Mouse (Mus musculus) liver, postnatal 0 days (tissue): ENCODE results near the gene A3galt2. TPM values are rescaled to one million over a fixed set of nuclear protein-coding genes. Genes with fewer than 3 reads are reported as not detected.

Source experiments
- ATAC-seq: fragments of 200-750 bp; cut with Nextera tagmentation; 2 replicates; pipeline ENCODE4 v1.8.0; 2017; ENCODE audit warnings: mild to moderate bottlenecking, moderate library complexity
- DNase-seq: peaks from one replicate; pipeline ENCODE4 v3.0.0-alpha.2; 2016
- H3K27ac ChIP-seq: fragments of 300-500 bp; sonication (generic); 2 replicates; pipeline ENCODE4 v1.5.1; 2014; ENCODE audit warnings: antibody characterized with exemption, moderate library complexity, mild to moderate bottlenecking, low read depth
- H3K27me3 ChIP-seq: fragments of 300-500 bp; sonication (generic); 2 replicates; pipeline ENCODE4 v1.6.1; 2014; ENCODE audit warnings: low read length, control low read depth, mixed read lengths; ENCODE audit not compliant: insufficient read depth
- H3K36me3 ChIP-seq: fragments of 300-500 bp; sonication (generic); replicated peaks from 2 replicates; pipeline ENCODE4 v1.6.1; 2014; ENCODE audit warnings: mild to moderate bottlenecking, control low read depth, low read length, moderate library complexity, mixed read lengths; ENCODE audit not compliant: insufficient read depth
- H3K4me1 ChIP-seq: fragments of 300-500 bp; sonication (generic); 2 replicates; pipeline ENCODE4 v1.6.1; 2014; ENCODE audit warnings: antibody characterized with exemption, mild to moderate bottlenecking, control low read depth; ENCODE audit not compliant: insufficient read depth
- H3K4me2 ChIP-seq: fragments of 300-500 bp; sonication (generic); 2 replicates; pipeline ENCODE4 v1.6.1; 2014; ENCODE audit warnings: low read depth, mild to moderate bottlenecking, low read length, moderate library complexity, mixed read lengths
- H3K4me3 ChIP-seq: fragments of 300-500 bp; sonication (generic); 2 replicates; pipeline ENCODE4 v1.5.1; 2014; ENCODE audit warnings: low read depth, low read length
- H3K9ac ChIP-seq: fragments of 300-500 bp; sonication (generic); replicated peaks from 2 replicates; pipeline ENCODE4 v1.6.1; 2014; ENCODE audit warnings: mild to moderate bottlenecking, moderate library complexity
- H3K9me3 ChIP-seq: fragments of 300-500 bp; sonication (generic); 2 replicates; pipeline ENCODE4 v1.6.1; 2016; ENCODE audit warnings: mild to moderate bottlenecking, control low read depth, low read length, mixed read lengths
- CTCF ChIP-seq: sonication (generic); IDR thresholded peaks from 2 replicates; pipeline ENCODE4 v1.5.1; 2016; ENCODE audit warnings: antibody characterized with exemption, low read depth
- EP300 ChIP-seq: IDR thresholded peaks from 2 replicates; pipeline ENCODE4 v1.6.1; 2016; ENCODE audit warnings: antibody characterized with exemption, low read depth, mild to moderate bottlenecking
- WGBS: fragments of 180-500 bp; shearing (Covaris S2); extraction: QIAGEN DNeasy Blood & Tissue Kit; methylation state at CpG from one replicate; pipeline ENCODE4 v1.1.7; 2014; ENCODE audit not compliant: insufficient replicate concordance; 5-methylcytosine and 5-hydroxymethylcytosine counted together
- polyA plus RNA-seq: library from polyadenylated mRNA; unstranded; fragments of >200 nt; fragmentation: Nextera tagmentation; extraction: Ambion mirVana; gene quantifications from 2 replicates; pipeline ENCODE4 v1.2.1, GENCODE M21; 2015

The A3galt2 gene
- polyA plus RNA-seq, 1 experiment from 2014 or later, result not detected

DNA sequence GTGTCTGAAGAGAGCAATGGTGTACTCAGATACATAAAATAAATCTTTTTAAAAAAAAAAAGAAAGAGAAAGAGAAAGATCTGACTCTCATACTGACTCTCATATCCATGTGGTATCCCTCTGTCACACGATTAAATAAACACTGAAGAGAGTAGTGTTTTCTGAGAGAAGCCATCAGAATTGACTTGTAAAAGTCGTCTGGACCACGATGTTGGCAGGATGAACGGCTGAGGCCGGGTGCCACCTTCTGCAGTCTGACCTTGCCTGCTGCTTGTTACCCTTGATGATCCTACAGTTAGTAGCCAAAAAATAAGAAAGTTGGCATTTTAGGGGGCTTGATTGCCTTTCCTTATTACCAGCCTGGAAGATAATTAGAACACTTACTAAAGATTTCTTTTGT lies 22.4 kb upstream of the A3galt2 start:
- H3K36me3 ChIP-seq, result no peaks in the 10 kb centered on the region; the same call in none of the 2 replicates
- WGBS, result 55% methylated on average over 5 of the region's 5 CpGs
- H3K9me3 ChIP-seq, result no peaks in the 10 kb centered on the region
- DNase-seq, result no peak
- TF ChIP-seq EP300 (no peak), CTCF (no peak)
- H3K4me2 ChIP-seq, result no peak overlapping the region
- no peak overlapping the region for H3K4me3 ChIP-seq
- no peak for ATAC-seq
- no peaks in the 10 kb centered on the region for H3K27me3 ChIP-seq
- H3K4me1 ChIP-seq, result peaks cover 57% of the 10 kb centered on the region
- H3K27ac ChIP-seq, result peak overlapping the region; percentile 67
- H3K9ac ChIP-seq, result no peak overlapping the region

DNA sequence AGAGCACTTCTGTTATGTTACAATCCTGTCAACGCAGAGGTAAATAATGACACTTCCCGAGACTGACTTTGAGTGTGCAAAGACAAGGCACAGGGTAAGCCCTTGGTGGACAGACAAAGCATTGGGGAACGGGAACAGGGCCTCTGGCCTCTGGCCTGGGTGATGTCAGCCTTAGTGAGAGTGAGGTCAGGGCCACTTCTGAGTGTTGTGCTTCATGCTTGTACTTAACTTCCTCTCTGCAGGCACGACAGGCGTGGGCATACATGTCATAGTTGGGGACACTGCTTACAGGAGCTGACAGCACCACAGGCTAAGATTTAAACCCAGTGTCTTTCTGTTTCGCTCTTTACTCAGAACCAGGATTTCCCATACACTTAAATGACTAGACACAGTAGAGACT lies 21.7 kb upstream of the A3galt2 start:
- Histone ChIP-seq H3K4me3 (no peak overlapping the region), H3K9me3 (no peaks in the 10 kb centered on the region), H3K36me3 (no peaks in the 10 kb centered on the region; the same call in none of the 2 replicates), H3K4me2 (peak overlapping the region; percentile 24; the same call in 1 of the 2 replicates), H3K27ac (peak overlapping the region; percentile 67), H3K4me1 (peaks cover 57% of the 10 kb centered on the region), H3K27me3 (no peaks in the 10 kb centered on the region), H3K9ac (no peak overlapping the region)
- peak; percentile 26 for ATAC-seq
- DNase-seq, result peak; percentile 47
- TF ChIP-seq CTCF (no peak), EP300 (no peak)
- WGBS, result 34% methylated on average over 6 of the region's 6 CpGs

DNA sequence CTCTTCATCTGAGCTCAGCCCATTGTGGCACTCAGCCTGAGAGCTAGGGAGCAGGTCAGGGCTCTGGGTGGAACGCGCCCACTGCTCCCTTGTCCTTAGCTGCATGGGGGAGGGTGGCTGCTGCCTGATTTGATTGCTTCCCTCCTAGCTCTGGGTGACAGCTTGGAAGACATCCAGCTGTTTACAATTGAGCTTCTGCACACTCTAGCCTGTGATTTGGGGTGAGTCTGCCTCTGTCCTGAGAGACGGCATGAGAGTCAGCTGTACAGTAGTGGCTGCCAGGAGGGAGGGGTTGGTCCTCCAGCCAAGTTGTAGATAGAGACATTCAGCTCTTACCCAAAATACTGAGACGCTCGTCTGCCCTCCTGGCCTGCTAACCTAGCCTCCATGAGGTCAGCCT lies 20.9 kb upstream of the A3galt2 start:
- DNase-seq, result peak; percentile 69
- Histone ChIP-seq H3K4me2 (peak overlapping the region; percentile 24; the same call in 1 of the 2 replicates), H3K4me1 (peaks cover 50% of the 10 kb centered on the region)

DNA sequence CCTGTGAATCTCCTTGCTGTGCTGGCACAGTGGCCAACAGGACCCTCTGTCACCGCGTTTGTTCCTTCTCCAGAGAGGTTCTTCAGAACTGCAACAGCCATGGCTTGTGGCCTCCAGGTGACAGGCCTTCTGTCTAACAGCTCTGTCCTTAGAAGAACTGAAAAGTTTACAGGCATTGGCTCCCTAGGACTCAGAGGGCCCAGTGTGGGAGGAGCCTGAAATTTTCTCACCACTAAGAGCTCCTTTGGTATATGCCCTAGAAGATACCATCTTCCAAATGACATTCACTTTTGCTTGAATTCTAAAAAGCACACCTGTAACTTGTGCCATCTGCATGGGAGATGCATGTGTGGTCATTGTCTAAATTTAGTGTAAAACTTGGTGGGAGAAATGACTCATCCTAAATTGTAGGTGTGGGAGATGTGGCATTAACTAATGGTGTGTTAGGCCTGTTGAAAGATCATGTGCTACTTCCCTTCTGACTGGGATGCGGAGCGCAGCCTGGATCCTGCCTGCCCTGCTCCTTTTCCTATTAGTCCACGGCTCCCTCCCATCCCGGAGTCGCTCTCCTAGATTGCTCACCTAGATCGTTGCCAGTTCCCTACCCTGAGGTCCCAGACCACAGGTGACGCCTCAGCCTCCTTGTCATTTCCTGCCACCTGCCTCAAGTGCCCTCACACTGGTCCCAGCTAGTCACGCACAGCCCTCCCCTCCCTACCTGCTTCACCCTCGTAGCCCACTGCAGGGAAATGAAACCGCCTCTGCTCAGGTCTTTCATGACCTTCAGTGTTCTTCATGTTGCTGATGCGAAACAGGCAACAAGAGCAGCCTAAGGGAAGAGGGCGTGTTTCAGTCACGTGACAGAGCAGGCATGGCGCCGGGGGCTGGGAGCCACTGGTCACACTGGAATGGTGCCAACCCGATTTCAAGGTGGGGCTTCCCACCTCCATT lies 20.2 kb upstream of the A3galt2 start:
- Histone ChIP-seq H3K4me3 (no peak overlapping the region), H3K9ac (no peak overlapping the region), H3K27ac (peak overlapping the region; percentile 71; the same call in 1 of the 2 replicates), H3K4me2 (no peak overlapping the region), H3K4me1 (peaks cover 42% of the 10 kb centered on the region), H3K9me3 (no peaks in the 10 kb centered on the region), H3K36me3 (no peaks in the 10 kb centered on the region; the same call in none of the 2 replicates), H3K27me3 (no peaks in the 10 kb centered on the region)
- 76% methylated on average over 18 of the region's 18 CpGs for WGBS
- no peak for TF ChIP-seq EP300
- ATAC-seq (no peak), DNase-seq (no peak)

More for the DNA sequence above, 20.9 kb upstream of the A3galt2 start:
- no peaks in the 10 kb centered on the region for H3K27me3 ChIP-seq
- no peaks in the 10 kb centered on the region; the same call in none of the 2 replicates for H3K36me3 ChIP-seq
- WGBS, result 41% methylated on average over 5 of the region's 5 CpGs
- peak; percentile 85 for ATAC-seq
- TF ChIP-seq CTCF, result no peak
- TF ChIP-seq EP300, result 0 out of 2 replicates have a peak, but pooled peaks have one; percentile 26
- H3K27ac ChIP-seq, result peak overlapping the region; percentile 71
- H3K9ac ChIP-seq, result no peak overlapping the region
- no peaks in the 10 kb centered on the region for H3K9me3 ChIP-seq
- no peak overlapping the region for H3K4me3 ChIP-seq

DNA sequence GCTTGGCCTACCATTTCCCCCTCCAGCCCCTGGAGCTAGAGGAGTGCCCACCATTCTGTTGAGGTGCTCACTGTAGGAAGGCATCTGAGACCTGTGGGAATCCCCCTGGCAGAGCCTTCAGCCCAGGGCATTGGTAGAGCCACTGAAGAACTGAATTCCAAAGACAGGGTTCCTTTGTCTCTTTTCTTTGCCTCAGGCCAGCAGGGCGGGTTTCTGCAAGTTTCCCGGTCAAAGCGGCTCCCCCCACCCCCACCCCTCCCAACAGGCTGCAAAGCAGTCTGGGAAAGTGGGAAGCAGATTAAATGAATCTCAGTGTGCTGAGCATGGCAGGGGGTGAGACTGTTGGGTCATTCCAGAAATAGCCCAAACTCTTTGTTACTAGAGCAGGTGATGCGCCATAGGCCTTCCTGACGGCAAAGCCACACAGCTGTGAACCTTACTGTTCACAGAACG lies 18.0 kb upstream of the A3galt2 start:
- H3K27ac ChIP-seq, result no peak overlapping the region
- H3K9me3 ChIP-seq, result no peaks in the 10 kb centered on the region
- no peak overlapping the region for H3K9ac ChIP-seq
- peaks cover 37% of the 10 kb centered on the region for H3K4me1 ChIP-seq
- DNase-seq (no peak), ATAC-seq (no peak)
- H3K36me3 ChIP-seq, result no peaks in the 10 kb centered on the region; the same call in none of the 2 replicates
- H3K27me3 ChIP-seq, result no peaks in the 10 kb centered on the region
- 73% methylated on average over 6 of the region's 6 CpGs for WGBS
- H3K4me2 ChIP-seq, result no peak overlapping the region
- TF ChIP-seq CTCF (no peak), EP300 (no peak)
- no peak overlapping the region for H3K4me3 ChIP-seq

DNA sequence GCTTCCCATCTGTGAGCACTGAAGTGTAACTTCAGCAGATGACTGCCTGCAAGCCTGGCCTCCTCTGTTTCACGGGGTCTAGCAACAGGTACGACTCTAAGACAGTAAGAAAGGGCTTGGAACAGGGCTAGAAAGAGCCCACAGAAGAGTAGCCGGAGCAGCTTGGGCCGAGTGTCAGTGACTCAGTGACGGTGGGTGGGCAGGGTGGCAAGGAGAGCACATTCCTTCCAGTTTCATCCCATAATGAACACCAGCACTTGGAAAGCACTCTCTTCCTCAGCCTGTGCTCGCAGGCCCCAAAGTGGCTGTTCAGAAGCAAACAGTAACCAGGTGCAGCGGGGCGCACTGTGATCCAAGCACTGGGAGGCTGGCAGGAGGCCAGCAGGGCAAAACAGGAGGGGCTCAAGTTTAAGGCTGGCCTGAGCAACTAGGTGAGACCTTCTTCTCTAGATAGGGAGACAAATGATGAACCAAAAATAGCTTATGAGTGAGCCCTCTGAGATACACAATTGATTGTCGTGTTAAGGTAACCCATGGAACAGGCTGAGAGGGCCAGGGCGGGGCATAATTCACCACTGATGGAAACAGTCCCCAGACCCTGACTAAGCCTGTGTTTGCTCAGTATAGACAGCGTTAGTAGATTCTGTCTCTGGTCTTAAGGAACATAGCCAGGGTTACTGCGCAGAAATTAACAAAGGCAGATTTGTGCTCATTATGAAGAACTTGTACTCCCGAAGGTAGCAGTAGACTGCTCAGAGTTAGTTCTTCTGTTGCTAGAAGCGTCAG lies 17.1 kb upstream of the A3galt2 start:
- H3K36me3 ChIP-seq, result no peaks in the 10 kb centered on the region; the same call in none of the 2 replicates
- DNase-seq, result no peak
- H3K9ac ChIP-seq, result no peak overlapping the region
- TF ChIP-seq CTCF (no peak), EP300 (no peak)
- WGBS, result 79% methylated on average over 14 of the region's 14 CpGs
- no peaks in the 10 kb centered on the region for H3K27me3 ChIP-seq
- peaks cover 32% of the 10 kb centered on the region for H3K4me1 ChIP-seq
- no peak overlapping the region for H3K27ac ChIP-seq
- no peak overlapping the region for H3K4me2 ChIP-seq
- ATAC-seq, result no peak
- no peaks in the 10 kb centered on the region for H3K9me3 ChIP-seq
- H3K4me3 ChIP-seq, result no peak overlapping the region
